Mouse (Mus musculus) embryonic fibroblast, embryonic 13.5 days (primary cell): Measurements from ENCODE around the gene Fto.

Experiments used
- CTCF ChIP-seq: IDR thresholded peaks from 2 replicates; pipeline ENCODE4 v1.5.1; 2011; ENCODE audit warnings: mild to moderate bottlenecking, control low read depth, low read length, moderate library complexity, borderline replicate concordance; ENCODE audit not compliant: insufficient read depth
- POLR2A ChIP-seq: IDR thresholded peaks from 2 replicates; pipeline ENCODE4 v1.6.1; 2011; ENCODE audit warnings: low read depth, mild to moderate bottlenecking, control low read depth, low read length, moderate library complexity

DNA sequence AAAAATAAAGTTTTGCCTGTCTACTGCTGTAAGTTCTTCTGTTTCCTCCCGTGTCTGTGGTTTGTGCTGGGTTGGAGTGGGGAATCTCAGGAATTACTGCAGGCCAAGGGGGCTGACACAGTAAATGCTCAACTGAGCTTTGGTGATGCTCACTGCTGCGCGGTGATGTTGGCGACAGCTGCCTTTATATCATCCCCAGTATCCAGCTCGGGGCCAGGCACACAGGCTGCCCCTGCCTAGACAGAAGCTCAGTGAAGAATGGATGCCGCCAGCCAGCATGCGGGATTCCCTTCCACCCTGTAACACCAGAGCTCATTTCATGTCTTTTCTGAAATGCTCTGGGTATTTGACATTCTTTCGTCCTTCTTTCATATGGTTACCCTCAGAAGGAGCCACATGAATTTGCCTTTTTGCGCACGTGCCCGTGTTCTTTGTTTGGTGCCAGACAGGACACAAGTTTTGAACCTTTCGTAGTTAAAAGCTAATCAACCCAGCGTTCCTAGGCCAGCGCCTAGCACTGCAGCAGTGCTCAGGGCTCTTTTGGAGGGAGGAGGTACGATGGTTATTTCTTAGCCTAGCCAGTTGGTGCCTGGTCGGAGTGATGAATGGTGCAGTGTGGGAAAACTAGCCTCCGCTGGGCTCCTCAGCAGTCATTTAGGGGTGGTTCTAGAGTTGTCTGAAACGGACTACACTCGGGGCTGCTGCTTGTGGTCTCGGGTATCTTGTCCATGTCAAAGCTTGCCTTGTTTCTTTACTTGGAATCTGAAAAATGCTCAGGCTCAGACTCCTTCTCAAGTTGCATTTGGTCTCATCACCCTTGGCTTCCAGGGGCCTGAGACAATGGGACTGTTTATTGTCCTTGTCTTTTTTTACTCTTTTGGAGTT lies 62.0 kb downstream of the Fto start:
- no peak for TF ChIP-seq CTCF
- no peak for TF ChIP-seq POLR2A
